Mouse (Mus musculus): ENCODE measurements around the gene Bcan.

DNA sequence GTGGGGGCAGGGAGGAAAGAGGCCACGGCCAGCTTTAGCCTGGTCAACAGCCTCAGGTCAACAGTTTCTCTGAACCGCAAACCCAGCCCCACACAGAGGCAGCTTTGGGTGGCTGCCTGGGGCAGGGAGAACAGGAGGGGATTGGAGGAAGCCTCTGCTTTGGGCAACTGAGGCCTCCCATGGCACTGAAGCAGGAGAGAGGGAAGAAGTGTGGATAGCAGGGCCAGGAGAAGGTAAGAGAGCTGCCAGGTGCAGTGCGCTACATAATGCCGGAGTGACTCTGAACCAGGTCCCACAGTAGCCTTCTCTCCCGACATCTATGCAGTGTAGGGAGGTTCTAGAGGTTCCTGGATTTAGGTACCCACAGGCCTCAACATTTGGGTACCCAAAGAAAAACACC lies 19.3 kb downstream of the Bcan start:
- TF ChIP-seq CTCF (IDR thresholded peaks at IDR 0.05) (no peak), POLR2A (IDR thresholded peaks at IDR 0.05; ENCODE audit: insufficient read depth, low read depth, low read length) (no peak)

Data from heart, adult 2 months (tissue).